Mouse (Mus musculus): Measurements from ENCODE around the gene Akap9. TPM values are rescaled to one million over a fixed set of nuclear protein-coding genes. Genes with fewer than 3 reads are reported as not detected.

Akap9 gene
- polyA plus RNA-seq, 1 experiment from 2014 or later: 198 TPM

GRCm38 (mm10) chr5:4084948-4085347, 157.1 kb downstream of the Akap9 start:
- H3K4me2 ChIP-seq (ENCODE audit: low read length): no peak overlapping the region
- WGBS: 98% methylated on average over 7 of the region's 7 CpGs
- peaks cover 92% of the 10 kb centered on the region for H3K36me3 ChIP-seq (ENCODE audit: control insufficient read depth, insufficient read depth, low read length)
- DNase-seq (ENCODE audit: low spot score): no peak
- H3K9ac ChIP-seq (ENCODE audit: low read length): no peak overlapping the region
- H3K9me3 ChIP-seq (replicated peaks; ENCODE audit: control insufficient read depth, low read length): no peaks in the 10 kb centered on the region
- no peak overlapping the region for H3K4me3 ChIP-seq (ENCODE audit: low read depth, low read length)
- H3K27me3 ChIP-seq (replicated peaks; ENCODE audit: control insufficient read depth, insufficient read depth, low read length): no peaks in the 10 kb centered on the region
- ATAC-seq: no peak
- H3K4me1 ChIP-seq (ENCODE audit: control insufficient read depth, insufficient read depth, low read length): no peaks in the 10 kb centered on the region
- no peak overlapping the region for H3K27ac ChIP-seq (ENCODE audit: low read depth, low read length)

- H3K9me3 ChIP-seq (replicated peaks; ENCODE audit: control insufficient read depth, low read length): no peaks in the 10 kb centered on the region
- H3K4me1 ChIP-seq (ENCODE audit: control insufficient read depth, insufficient read depth, low read length): no peaks in the 10 kb centered on the region
- H3K27me3 ChIP-seq (replicated peaks; ENCODE audit: control insufficient read depth, insufficient read depth, low read length): no peaks in the 10 kb centered on the region
- no peak overlapping the region for H3K4me3 ChIP-seq (ENCODE audit: low read depth, low read length)
- no peak overlapping the region for H3K27ac ChIP-seq (ENCODE audit: low read depth, low read length)
- no peak overlapping the region for H3K9ac ChIP-seq (ENCODE audit: low read length)
- WGBS: 86% methylated on average over 4 of the region's 4 CpGs
- no peak for ATAC-seq
- DNase-seq (ENCODE audit: low spot score): no peak
- H3K4me2 ChIP-seq (ENCODE audit: low read length): no peak overlapping the region
- H3K36me3 ChIP-seq (ENCODE audit: control insufficient read depth, insufficient read depth, low read length): peaks cover 89% of the 10 kb centered on the region
Measured at GRCm38 (mm10) chr5:4086309-4086708, 158.5 kb downstream of the Akap9 start.

GRCm38 (mm10) chr5:4088190-4088589, 160.3 kb downstream of the Akap9 start:
- Histone ChIP-seq H3K4me3 (ENCODE audit: low read depth, low read length) (no peak overlapping the region), H3K27me3 (replicated peaks; ENCODE audit: control insufficient read depth, insufficient read depth, low read length) (no peaks in the 10 kb centered on the region), H3K27ac (ENCODE audit: low read depth, low read length) (no peak overlapping the region), H3K36me3 (ENCODE audit: control insufficient read depth, insufficient read depth, low read length) (peaks cover 85% of the 10 kb centered on the region), H3K4me2 (ENCODE audit: low read length) (no peak overlapping the region), H3K9ac (ENCODE audit: low read length) (no peak overlapping the region), H3K4me1 (ENCODE audit: control insufficient read depth, insufficient read depth, low read length) (no peaks in the 10 kb centered on the region), H3K9me3 (replicated peaks; ENCODE audit: control insufficient read depth, low read length) (no peaks in the 10 kb centered on the region)
- ATAC-seq (no peak), DNase-seq (ENCODE audit: low spot score) (no peak)
- WGBS: 87% methylated on average over 5 of the region's 5 CpGs

- WGBS: 94% methylated on average over 5 of the region's 5 CpGs
- H3K36me3 ChIP-seq (ENCODE audit: control insufficient read depth, insufficient read depth, low read length): peaks cover 55% of the 10 kb centered on the region
Measured at GRCm38 (mm10) chr5:4094471-4094870, 166.6 kb downstream of the Akap9 start.

GRCm38 (mm10) chr5:4101031-4101430, 173.2 kb downstream of the Akap9 start:
- Histone ChIP-seq H3K27ac (ENCODE audit: low read depth, low read length) (no peak overlapping the region), H3K4me1 (ENCODE audit: control insufficient read depth, insufficient read depth, low read length) (peaks cover 8% of the 10 kb centered on the region), H3K4me3 (ENCODE audit: low read depth, low read length) (no peak overlapping the region), H3K36me3 (ENCODE audit: control insufficient read depth, insufficient read depth, low read length) (peaks cover 38% of the 10 kb centered on the region), H3K27me3 (replicated peaks; ENCODE audit: control insufficient read depth, insufficient read depth, low read length) (no peaks in the 10 kb centered on the region), H3K9ac (ENCODE audit: low read length) (no peak overlapping the region), H3K9me3 (replicated peaks; ENCODE audit: control insufficient read depth, low read length) (no peaks in the 10 kb centered on the region), H3K4me2 (ENCODE audit: low read length) (no peak overlapping the region)
- WGBS: 97% methylated on average over 4 of the region's 4 CpGs
- DNase-seq (ENCODE audit: low spot score) (no peak), ATAC-seq (no peak)

More at GRCm38 (mm10) chr5:4094471-4094870, 166.6 kb downstream of the Akap9 start:
- Histone ChIP-seq H3K9ac (ENCODE audit: low read length) (no peak overlapping the region), H3K4me2 (ENCODE audit: low read length) (no peak overlapping the region), H3K4me1 (ENCODE audit: control insufficient read depth, insufficient read depth, low read length) (no peaks in the 10 kb centered on the region), H3K27ac (ENCODE audit: low read depth, low read length) (no peak overlapping the region), H3K4me3 (ENCODE audit: low read depth, low read length) (no peak overlapping the region), H3K9me3 (replicated peaks; ENCODE audit: control insufficient read depth, low read length) (no peaks in the 10 kb centered on the region), H3K27me3 (replicated peaks; ENCODE audit: control insufficient read depth, insufficient read depth, low read length) (no peaks in the 10 kb centered on the region)
- DNase-seq (ENCODE audit: low spot score) (no peak), ATAC-seq (no peak)

GRCm38 (mm10) chr5:4101770-4102169, 173.9 kb downstream of the Akap9 start:
- no peak overlapping the region for H3K9ac ChIP-seq (ENCODE audit: low read length)
- peaks cover 38% of the 10 kb centered on the region for H3K36me3 ChIP-seq (ENCODE audit: control insufficient read depth, insufficient read depth, low read length)
- DNase-seq (ENCODE audit: low spot score) (no peak), ATAC-seq (no peak)
- no peak overlapping the region for H3K4me3 ChIP-seq (ENCODE audit: low read depth, low read length)
- H3K9me3 ChIP-seq (replicated peaks; ENCODE audit: control insufficient read depth, low read length): no peaks in the 10 kb centered on the region
- H3K4me1 ChIP-seq (ENCODE audit: control insufficient read depth, insufficient read depth, low read length): peaks cover 8% of the 10 kb centered on the region
- H3K27ac ChIP-seq (ENCODE audit: low read depth, low read length): no peak overlapping the region
- WGBS: 95% methylated on average over 2 of the region's 2 CpGs
- no peaks in the 10 kb centered on the region for H3K27me3 ChIP-seq (replicated peaks; ENCODE audit: control insufficient read depth, insufficient read depth, low read length)
- H3K4me2 ChIP-seq (ENCODE audit: low read length): no peak overlapping the region

- no peaks in the 10 kb centered on the region for H3K9me3 ChIP-seq (replicated peaks; ENCODE audit: control insufficient read depth, low read length)
- ATAC-seq (no peak; the same call in none of the 2 replicates), DNase-seq (ENCODE audit: low spot score) (peak; percentile 27)
- peak overlapping the region; percentile 76 for H3K4me3 ChIP-seq (ENCODE audit: low read depth, low read length)
- peak overlapping the region; percentile 99 for H3K27ac ChIP-seq (ENCODE audit: low read depth, low read length)
- 1% methylated on average over 41 of the region's 41 CpGs for WGBS
- H3K4me2 ChIP-seq (ENCODE audit: low read length): peak overlapping the region; percentile 76
- peaks cover 36% of the 10 kb centered on the region for H3K36me3 ChIP-seq (ENCODE audit: control insufficient read depth, insufficient read depth, low read length)
- H3K4me1 ChIP-seq (ENCODE audit: control insufficient read depth, insufficient read depth, low read length): peaks cover 8% of the 10 kb centered on the region
- peak overlapping the region; percentile 90 for H3K9ac ChIP-seq (ENCODE audit: low read length)
- H3K27me3 ChIP-seq (replicated peaks; ENCODE audit: control insufficient read depth, insufficient read depth, low read length): no peaks in the 10 kb centered on the region
Measured at GRCm38 (mm10) chr5:4103626-4104340, 175.9 kb downstream of the Akap9 start.

- H3K4me3 ChIP-seq (ENCODE audit: low read depth, low read length): peak within 1 kb of the TSS; percentile 76
- H3K27ac ChIP-seq (ENCODE audit: low read depth, low read length): peak within 1 kb of the TSS; percentile 99
- peaks cover 29% of the 10 kb centered on the region for H3K36me3 ChIP-seq (ENCODE audit: control insufficient read depth, insufficient read depth, low read length)
- WGBS: under 1% methylated on average over 59 of the region's 59 CpGs
- H3K27me3 ChIP-seq (replicated peaks; ENCODE audit: control insufficient read depth, insufficient read depth, low read length): no peaks in the 10 kb centered on the region
- H3K4me1 ChIP-seq (ENCODE audit: control insufficient read depth, insufficient read depth, low read length): peaks cover 8% of the 10 kb centered on the region
- ATAC-seq (peak; percentile 97), DNase-seq (ENCODE audit: low spot score) (peak; percentile 96)
- H3K9me3 ChIP-seq (replicated peaks; ENCODE audit: control insufficient read depth, low read length): no peaks in the 10 kb centered on the region
- H3K4me2 ChIP-seq (ENCODE audit: low read length): peak within 1 kb of the TSS; percentile 76
- H3K9ac ChIP-seq (ENCODE audit: low read length): peak within 1 kb of the TSS; percentile 90
Measured at GRCm38 (mm10) chr5:4104341-4105040, 176.6 kb downstream of the Akap9 start, which contains the start of gene Cyp51. Gene Cyp51 (minus strand): TSS chr5:4104746.

GRCm38 (mm10) chr5:4105651-4106186, 177.9 kb downstream of the Akap9 start:
- no peak overlapping the region for H3K27ac ChIP-seq (ENCODE audit: low read depth, low read length)
- DNase-seq (ENCODE audit: low spot score): no peak

More at GRCm38 (mm10) chr5:4105651-4106186, 177.9 kb downstream of the Akap9 start:
- Histone ChIP-seq H3K27me3 (replicated peaks; ENCODE audit: control insufficient read depth, insufficient read depth, low read length) (no peaks in the 10 kb centered on the region), H3K9me3 (replicated peaks; ENCODE audit: control insufficient read depth, low read length) (no peaks in the 10 kb centered on the region), H3K4me1 (ENCODE audit: control insufficient read depth, insufficient read depth, low read length) (peaks cover 8% of the 10 kb centered on the region), H3K36me3 (ENCODE audit: control insufficient read depth, insufficient read depth, low read length) (peaks cover 18% of the 10 kb centered on the region), H3K4me2 (ENCODE audit: low read length) (no peak overlapping the region), H3K4me3 (ENCODE audit: low read depth, low read length) (no peak overlapping the region), H3K9ac (ENCODE audit: low read length) (no peak overlapping the region)
- ATAC-seq: no peak
- WGBS: 93% methylated on average over 2 of the region's 2 CpGs
